Mouse (Mus musculus): ENCODE results near the gene Pnmal2.

The Pnmal2 gene

DNA sequence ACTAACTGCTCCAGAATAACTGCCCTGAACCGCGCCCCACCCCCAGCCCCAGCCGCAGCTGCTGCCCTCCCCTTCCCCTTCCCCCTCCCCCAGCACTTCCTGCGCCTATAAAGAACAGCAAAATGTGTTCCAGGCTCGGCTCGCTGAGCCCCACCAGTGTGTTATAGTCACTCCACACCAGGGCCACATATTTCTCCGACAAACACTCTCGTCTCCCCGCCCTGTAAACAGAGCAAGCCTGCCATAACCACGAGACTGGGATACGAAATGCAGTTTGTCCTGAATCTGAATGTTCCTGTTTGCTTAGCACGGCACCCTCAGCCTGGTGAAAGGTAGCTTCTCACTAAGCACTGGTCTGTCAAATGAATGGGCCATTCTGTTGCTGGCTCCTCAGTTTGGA is 35.9 kb downstream of the Pnmal2 start:
- WGBS, result 2% methylated on average over 12 of the region's 12 CpGs

DNA sequence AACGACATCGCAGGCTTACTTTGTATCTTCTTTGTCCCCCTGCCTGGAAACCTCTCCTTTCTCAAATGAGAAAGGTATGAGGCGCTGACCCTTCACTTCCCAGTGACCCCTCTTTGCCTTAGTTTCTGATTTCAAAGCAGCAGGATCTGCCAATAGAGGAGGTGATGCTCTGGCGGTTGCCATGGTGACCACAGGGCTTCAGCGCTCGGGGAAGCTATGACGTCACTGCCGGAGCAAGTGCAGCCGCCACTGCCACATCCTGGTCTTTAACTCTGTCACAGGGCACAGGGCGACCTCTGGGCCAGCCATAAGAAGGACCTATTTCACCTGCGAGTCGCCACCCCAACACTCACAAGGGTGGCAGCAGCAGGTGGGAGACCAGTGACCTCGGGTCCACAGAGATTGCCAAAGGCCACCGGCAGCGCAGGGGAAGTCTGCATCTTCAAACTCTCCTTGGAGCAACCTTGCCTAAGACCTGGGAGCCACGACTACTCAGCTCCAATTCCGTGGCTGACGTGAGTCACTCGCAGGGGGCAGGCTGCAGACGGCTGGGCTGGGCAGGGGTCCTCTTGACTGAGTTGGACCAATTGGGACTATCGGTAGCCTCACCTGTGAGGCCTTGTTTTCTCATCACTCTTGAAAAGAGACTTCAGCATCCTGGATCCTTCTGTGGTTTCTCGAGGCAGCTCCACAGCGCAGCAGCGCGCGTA is 38.5 kb downstream of the Pnmal2 start, which contains the start of gene Gm42372:
Gene Gm42372, plus strand, starts transcription at position 228 of the 710 bp plus-strand sequence.
- WGBS, result 19% methylated on average over 26 of the region's 26 CpGs

DNA sequence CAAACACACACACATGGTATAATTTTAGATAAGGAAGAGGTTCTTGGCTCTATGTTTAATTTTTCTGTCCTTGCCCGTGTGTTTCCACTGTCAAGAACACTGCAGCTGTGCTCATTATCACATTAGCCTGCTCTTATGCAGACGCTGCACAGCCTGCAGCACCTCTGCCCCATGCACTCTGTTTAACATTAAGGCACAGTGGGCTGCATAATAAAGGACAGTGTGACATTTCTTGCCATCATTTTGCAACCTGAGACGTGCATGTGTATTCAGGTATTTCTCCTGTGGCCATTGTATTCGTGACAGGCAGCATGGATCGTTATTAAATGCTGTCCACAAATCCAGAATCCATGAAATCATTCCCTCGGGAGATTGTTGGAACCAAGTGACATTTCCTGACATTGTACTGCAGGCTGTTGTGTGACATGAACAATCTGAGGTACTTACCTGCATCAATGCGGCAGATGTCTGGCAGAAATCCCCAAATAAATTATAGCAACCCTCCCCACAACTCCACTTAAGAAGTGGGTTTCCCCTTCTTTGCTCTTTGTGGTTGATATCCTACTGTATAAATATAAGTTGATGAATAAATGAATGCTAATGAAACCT is 43.2 kb downstream of the Pnmal2 start:
- 38% methylated on average over 7 of the region's 7 CpGs for WGBS

DNA sequence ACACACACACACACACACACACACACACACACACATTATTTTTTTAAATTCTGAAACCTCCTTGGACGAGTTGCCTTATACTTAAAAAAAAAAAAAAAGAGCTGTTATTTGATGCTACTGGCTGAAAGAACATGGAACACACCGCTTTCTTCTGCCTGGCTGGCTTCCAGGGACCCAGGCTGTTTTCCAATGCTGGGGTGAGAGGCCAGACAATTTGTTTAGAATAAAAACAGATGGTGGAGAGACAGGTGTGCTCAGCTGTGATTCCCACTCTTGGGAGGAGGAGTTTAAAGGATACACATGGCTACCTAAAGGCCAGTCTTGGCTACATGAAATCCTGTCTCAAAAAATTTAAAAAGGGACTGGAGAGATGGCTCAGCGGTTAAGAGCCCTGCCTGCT is 43.9 kb downstream of the Pnmal2 start:
- WGBS, result 38% methylated on average over 3 of the region's 3 CpGs

DNA sequence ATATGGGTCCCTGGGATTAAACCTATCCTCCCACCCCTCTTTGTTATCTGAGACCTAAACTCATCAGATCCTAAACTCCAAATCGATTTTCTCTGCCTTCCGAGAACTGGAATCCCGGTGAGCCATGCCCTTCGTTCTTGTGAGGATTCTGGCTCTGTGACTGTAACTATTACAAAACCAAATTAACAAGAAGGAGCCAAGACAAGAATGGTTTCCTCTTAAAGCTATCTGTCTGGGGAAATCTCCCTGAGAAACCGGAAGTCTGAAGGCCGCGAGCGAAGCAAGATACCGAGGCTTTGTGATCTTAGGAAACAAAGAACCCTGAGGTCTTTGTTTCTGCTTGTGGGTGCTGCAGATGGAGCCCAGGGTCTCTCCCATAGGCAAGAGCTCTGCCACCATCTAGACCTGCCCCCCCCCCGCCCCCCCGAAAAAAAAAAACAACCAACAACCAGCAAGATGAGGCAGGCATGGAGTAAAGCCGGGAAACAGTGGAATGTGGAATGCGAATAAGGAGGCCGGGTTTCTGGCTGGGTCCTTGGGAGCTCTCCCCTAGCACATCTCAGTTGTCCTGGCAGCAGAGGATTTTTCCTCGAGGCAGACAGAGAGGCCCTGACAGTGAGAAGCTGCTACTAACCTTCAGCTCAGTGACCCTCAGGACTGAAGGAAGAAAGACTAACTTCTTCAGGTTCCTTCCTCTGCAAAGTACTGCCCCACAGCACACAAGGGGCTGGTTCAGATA is 45.7 kb downstream of the Pnmal2 start:
- WGBS, result 28% methylated on average over 15 of the region's 15 CpGs

DNA sequence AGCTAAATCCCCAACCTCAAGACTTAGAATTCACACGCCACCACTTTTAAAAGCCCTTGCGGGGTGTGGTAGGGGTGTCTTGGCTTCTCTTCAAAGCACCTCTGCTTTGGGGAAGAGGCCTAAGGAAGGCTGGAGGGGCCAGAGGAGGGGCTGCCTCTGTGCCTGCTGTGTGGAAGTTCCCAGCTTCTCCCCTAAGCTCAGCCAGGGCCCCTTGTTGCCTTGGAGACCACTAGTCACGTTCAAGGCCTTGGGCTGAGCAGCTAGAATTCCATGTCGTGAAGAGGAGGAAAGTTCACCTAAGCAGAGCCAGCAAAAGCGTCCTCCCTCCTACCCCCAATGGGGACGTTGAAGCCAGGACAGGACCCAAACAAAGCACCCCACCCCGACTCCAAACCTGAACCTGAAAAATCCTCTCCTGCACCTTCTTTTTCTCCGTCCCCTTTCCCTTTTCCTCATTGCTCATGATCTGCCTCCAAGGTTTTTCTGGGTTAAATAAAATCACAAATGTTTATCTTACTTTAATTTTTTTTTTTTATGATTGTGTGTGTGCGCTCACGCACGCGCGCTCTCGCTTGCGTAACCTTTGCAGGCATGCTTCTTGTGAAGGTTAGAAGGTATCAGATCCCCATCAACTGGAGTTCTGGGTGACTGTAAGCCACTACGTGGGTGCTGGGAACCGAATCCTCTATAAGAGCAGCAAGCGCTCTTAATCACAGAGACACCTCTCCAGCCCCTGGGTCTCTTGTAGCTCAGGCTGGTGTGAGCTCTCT is 47.4 kb downstream of the Pnmal2 start:
- WGBS, result 71% methylated on average over 18 of the region's 18 CpGs

DNA sequence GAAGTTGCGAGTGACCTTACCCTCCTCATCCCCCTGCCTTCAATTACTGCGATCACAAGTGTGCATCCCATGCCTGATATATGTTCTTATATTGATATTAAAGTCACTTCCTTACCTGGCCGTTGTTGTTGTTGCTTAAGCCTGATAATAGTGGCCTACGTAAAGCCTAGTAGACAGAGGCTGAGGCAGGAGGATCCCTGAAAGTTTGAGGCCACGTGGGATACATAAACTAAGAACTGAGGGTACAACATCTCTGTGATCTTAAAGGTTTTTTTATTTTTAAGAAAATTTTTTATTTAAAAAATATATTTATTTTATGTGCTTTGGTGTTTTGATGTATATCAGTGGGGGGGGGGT is 47.9 kb downstream of the Pnmal2 start, which contains the start of gene Ccdc8:
Gene Ccdc8, plus strand, starts transcription at position 258 of the 357 bp plus-strand sequence.
- 98% methylated on average over 5 of the region's 5 CpGs for WGBS

DNA sequence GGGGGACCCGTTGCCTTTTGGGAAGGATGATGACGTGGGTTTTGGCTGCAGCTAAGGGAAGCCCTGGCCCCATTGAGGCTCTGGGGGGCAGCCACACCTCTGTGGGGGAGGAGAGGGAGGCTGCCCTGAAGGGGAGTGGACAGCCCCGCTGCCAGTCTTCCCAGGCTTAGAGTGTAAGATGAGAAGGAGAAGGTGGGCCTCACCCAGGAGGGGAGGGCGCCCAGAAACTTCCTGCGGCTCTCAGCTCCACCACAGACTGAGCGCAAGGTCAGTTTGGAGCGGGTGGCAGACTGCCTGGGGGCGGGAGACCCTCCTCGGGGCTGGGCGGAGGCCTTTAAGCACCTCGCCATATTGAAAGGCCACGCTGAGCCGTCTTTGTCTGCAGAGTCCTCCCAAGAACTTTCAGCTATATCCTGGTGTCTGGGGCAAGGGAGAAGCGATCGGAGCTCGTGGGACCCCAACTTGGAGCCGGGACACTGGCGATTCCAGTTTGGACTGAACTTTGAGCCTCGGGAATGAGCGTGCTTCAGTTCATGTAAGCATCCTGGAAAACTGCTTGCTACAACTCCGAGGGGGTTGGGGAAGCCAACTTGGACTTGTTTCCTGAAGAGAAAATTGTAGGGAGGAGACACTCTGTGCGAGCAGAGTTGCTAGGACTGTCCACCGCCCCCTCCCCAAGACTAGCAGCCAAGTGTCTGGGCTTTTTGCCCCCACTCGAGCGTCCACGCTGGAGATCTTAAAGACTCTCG is 49.3 kb downstream of the Pnmal2 start:
- WGBS, result 50% methylated on average over 27 of the region's 27 CpGs

DNA sequence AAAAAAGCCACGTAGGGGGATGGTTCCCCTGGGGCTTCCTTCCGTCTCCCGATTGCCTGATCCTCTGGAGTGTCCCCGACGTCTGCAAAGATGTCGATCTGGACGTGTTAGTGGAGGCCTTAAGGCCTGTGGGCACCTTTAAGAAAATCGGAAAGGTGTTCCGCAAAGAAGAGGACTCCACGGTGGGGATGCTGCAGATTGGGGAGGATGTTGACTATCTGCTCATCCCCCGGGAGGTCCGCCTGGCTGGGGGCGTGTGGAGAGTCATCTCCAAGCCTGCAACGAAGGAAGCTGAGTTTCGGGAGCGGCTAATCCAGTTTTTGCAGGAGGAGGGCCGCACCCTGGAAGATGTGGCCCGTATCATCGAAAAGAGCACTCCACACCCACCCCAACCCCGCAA is 49.9 kb downstream of the Pnmal2 start:
- WGBS, result 40% methylated on average over 20 of the region's 20 CpGs

DNA sequence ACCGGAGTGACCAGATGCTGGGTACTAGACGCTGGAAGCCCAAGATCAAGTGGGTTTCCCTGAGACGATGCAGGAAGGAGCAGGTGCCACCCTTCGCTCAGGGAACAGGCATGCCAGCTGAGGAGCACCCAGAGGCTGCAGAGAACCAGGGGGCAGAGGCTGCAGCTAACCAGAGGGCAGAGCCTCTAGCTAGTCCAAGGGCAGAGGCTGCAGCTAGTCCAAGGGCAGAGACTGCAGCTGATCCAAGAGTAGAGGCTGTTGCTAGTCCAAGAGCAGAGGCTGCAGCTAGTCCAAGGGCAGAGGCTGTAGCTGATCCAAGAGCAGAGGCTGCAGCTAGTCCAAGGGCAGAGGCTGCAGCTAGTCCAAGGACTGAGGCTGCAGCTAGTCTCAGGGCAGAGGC is 50.9 kb downstream of the Pnmal2 start:
- WGBS, result 76% methylated on average over 4 of the region's 4 CpGs

Measured in cerebral cortex, adult 2 months (tissue).